Mouse (Mus musculus): Measurements from ENCODE around the gene Galnt13. TPM values are rescaled to one million over a fixed set of nuclear protein-coding genes. Genes with fewer than 3 reads are reported as not detected.
"Not testable (repeated sequence)": the region's sequence is repeated elsewhere in the genome, so short reads cannot be mapped to it uniquely, and the experiment has no call there.

Galnt13 gene
- under 1 TPM; 0.14 TPM for total RNA-seq (2021)
- long read RNA-seq, experiment 1: 0 reads
- long read RNA-seq, experiment 2: 0 reads

GRCm38 (mm10) chr2:54435937-54436735 lies at the start of gene Galnt13:
TSS of gene Galnt13 (plus strand) at chr2:54436317.
- peak; percentile 7 for DNase-seq

- DNase-seq: no peak
Measured at GRCm38 (mm10) chr2:54431060-54431459, 5.1 kb upstream of the Galnt13 start.

- DNase-seq: no peak
Measured at GRCm38 (mm10) chr2:54435380-54435779, 737 bp upstream of the Galnt13 start.

GRCm38 (mm10) chr2:54436736-54437500 lies 801 bp downstream of the Galnt13 start:
- no peak for DNase-seq

- DNase-seq: no peak
Measured at GRCm38 (mm10) chr2:54437501-54437830, 1.3 kb downstream of the Galnt13 start.

- no peak for DNase-seq
Measured at GRCm38 (mm10) chr2:54442734-54443500, 6.8 kb downstream of the Galnt13 start.

GRCm38 (mm10) chr2:54483426-54483825 lies 47.3 kb downstream of the Galnt13 start:
- no peak for DNase-seq

GRCm38 (mm10) chr2:54522989-54523388 lies 86.9 kb downstream of the Galnt13 start:
- no peak for DNase-seq

GRCm38 (mm10) chr2:54527073-54527472 lies 91.0 kb downstream of the Galnt13 start:
- no peak for DNase-seq

GRCm38 (mm10) chr2:54558357-54559153 lies 122.4 kb downstream of the Galnt13 start:
- no peak for DNase-seq

GRCm38 (mm10) chr2:54565068-54565467 lies 129.0 kb downstream of the Galnt13 start:
- no peak for DNase-seq

GRCm38 (mm10) chr2:54567186-54567585 lies 131.1 kb downstream of the Galnt13 start:
- no peak for DNase-seq

- no peak for DNase-seq
Measured at GRCm38 (mm10) chr2:54567632-54568031, 131.5 kb downstream of the Galnt13 start.

- DNase-seq: not testable (repeated sequence)
Measured at GRCm38 (mm10) chr2:54713817-54714216, 277.7 kb downstream of the Galnt13 start.

- no peak for DNase-seq
Measured at GRCm38 (mm10) chr2:54751232-54751631, 315.1 kb downstream of the Galnt13 start.

GRCm38 (mm10) chr2:54759781-54760180 lies 323.7 kb downstream of the Galnt13 start:
- DNase-seq: no peak

GRCm38 (mm10) chr2:54778790-54779273 lies 342.7 kb downstream of the Galnt13 start:
- DNase-seq: no peak

- no peak for DNase-seq
Measured at GRCm38 (mm10) chr2:54813670-54814256, 377.6 kb downstream of the Galnt13 start.

- DNase-seq: no peak
Measured at GRCm38 (mm10) chr2:54841245-54841644, 405.1 kb downstream of the Galnt13 start.

- DNase-seq: no peak
Measured at GRCm38 (mm10) chr2:54906282-54907060, 470.4 kb downstream of the Galnt13 start.

Data from gastrocnemius, postnatal 10 days (tissue).